Mouse (Mus musculus) limb, embryonic 12.5 days (tissue): ENCODE measurements at regions not wholly inside any gene's neighbourhood (a gene's known extent, or its start where the extent isn't known, plus 50 kb on each side); places are given as distances from the start of the nearest gene placed in this dataset.
"Not testable (repeated sequence)": the region's sequence is repeated elsewhere in the genome, so short reads cannot be mapped to it uniquely, and the experiment has no call there.

ENCODE experiments used
- ATAC-seq: fragments of 200-750 bp; cut with Nextera tagmentation; 2 replicates; pipeline ENCODE4 v1.8.0; 2017; ENCODE audit warnings: low read depth, moderate TSS enrichment; ENCODE audit not compliant: insufficient number of reproducible peaks, insufficient read depth, low FRiP score, low TSS enrichment
- H3K27ac ChIP-seq: fragments of 300-500 bp; sonication (generic); 2 replicates; pipeline ENCODE4 v1.5.1; 2016; ENCODE audit warnings: mild to moderate bottlenecking, moderate library complexity
- H3K27me3 ChIP-seq: fragments of 300-500 bp; sonication (generic); 2 replicates; pipeline ENCODE4 v1.6.1; 2016; ENCODE audit warnings: mild to moderate bottlenecking, moderate library complexity
- H3K36me3 ChIP-seq: fragments of 300-500 bp; sonication (generic); 2 replicates; pipeline ENCODE4 v1.6.1; 2016; ENCODE audit warnings: mild to moderate bottlenecking, moderate library complexity
- H3K4me1 ChIP-seq: fragments of 300-500 bp; sonication (generic); replicated peaks from 2 replicates; pipeline ENCODE4 v1.6.1; 2016
- H3K4me2 ChIP-seq: fragments of 300-500 bp; sonication (generic); 2 replicates; pipeline ENCODE4 v1.6.1; 2016; ENCODE audit warnings: mild to moderate bottlenecking, moderate library complexity
- H3K4me3 ChIP-seq: fragments of 300-500 bp; sonication (generic); replicated peaks from 2 replicates; pipeline ENCODE4 v1.5.1; 2016; ENCODE audit warnings: mild to moderate bottlenecking
- H3K9ac ChIP-seq: fragments of 300-500 bp; sonication (generic); replicated peaks from 2 replicates; pipeline ENCODE4 v1.6.1; 2016; ENCODE audit warnings: mild to moderate bottlenecking, moderate library complexity
- H3K9me3 ChIP-seq: fragments of 300-500 bp; sonication (generic); 2 replicates; pipeline ENCODE4 v1.6.1; 2016; ENCODE audit warnings: mild to moderate bottlenecking, moderate library complexity
- WGBS: fragments of 180-500 bp; shearing (Covaris S2); methylation state at CpG from one replicate; pipeline ENCODE4 v1.1.7; 2016; 5-methylcytosine and 5-hydroxymethylcytosine counted together

DNA sequence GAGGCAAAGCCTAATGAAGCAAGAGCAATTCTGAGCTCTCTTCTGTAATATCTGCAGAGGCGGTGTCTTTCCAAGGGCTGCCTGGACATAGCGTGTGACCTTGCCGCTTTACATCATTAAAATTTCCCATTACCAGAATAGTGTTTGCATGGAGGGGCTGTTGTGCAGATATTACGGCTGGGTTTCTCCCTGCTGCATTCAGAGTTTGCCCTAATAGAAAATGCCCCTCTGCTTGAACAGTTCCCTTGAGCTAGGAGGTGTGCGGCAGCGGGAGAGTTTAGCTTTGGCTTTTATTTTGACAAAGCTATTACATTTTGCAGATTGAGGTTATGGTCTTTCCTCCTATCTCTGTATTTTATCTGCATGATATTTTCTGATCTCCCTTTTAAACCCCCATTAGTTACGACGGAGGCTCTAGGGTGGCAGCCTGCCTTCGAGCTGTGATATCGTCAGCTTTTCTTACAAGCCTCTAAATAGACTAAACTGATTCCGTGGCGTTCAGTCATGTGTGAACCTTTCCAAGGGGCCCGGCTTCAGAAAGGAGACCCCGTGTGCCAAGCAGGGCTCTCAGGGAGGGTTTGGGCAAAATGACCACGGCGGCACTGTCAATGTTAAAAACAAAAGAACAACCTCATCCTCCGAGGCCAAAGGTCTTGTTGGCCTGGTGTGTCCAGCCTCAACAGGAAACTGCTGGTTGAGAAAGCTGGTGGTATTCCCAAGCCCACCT, 182.2 kb upstream of the Pmfbp1 start:
- Histone ChIP-seq H3K4me2 (peak overlapping the region; percentile 28; the same call in 1 of the 2 replicates), H3K9me3 (0 out of 2 replicates have a peak, but pooled peaks cover 3% of the 10 kb centered on the region), H3K27me3 (no peaks in the 10 kb centered on the region), H3K9ac (no peak overlapping the region), H3K4me3 (no peak overlapping the region), H3K4me1 (peaks cover 38% of the 10 kb centered on the region), H3K27ac (no peak overlapping the region), H3K36me3 (no peaks in the 10 kb centered on the region)
- no peak for ATAC-seq
- WGBS: 43% methylated on average over 17 of the region's 17 CpGs

DNA sequence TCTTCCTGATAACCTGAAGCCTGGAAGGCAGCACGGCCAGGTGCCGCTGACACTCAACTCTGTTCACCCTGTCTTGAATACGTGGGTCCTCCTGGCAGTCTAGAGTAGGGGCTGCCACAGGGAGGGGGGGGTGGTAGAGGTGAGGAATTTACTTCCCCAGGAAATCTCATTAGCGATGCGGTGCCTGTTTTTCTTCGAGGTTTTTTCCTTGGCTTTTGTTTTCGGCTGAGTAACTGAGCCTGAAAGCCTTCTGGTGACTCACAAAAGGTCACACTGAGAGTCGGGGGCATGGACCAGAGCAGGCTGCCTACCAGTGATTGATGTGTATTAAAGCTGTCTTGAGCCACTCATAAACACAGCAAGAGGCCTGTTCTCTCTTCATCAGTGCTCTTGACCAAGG, 181.1 kb upstream of the Pmfbp1 start:
- no peak overlapping the region for H3K4me3 ChIP-seq
- 0 out of 2 replicates have a peak overlapping the region, but pooled peaks have one; percentile 19 for H3K4me2 ChIP-seq
- H3K9me3 ChIP-seq: 0 out of 2 replicates have a peak, but pooled peaks cover 3% of the 10 kb centered on the region
- 8% methylated on average over 8 of the region's 8 CpGs for WGBS
- no peak overlapping the region for H3K9ac ChIP-seq
- no peak overlapping the region for H3K27ac ChIP-seq
- peaks cover 38% of the 10 kb centered on the region for H3K4me1 ChIP-seq
- no peaks in the 10 kb centered on the region for H3K36me3 ChIP-seq
- no peaks in the 10 kb centered on the region for H3K27me3 ChIP-seq
- ATAC-seq: no peak

DNA sequence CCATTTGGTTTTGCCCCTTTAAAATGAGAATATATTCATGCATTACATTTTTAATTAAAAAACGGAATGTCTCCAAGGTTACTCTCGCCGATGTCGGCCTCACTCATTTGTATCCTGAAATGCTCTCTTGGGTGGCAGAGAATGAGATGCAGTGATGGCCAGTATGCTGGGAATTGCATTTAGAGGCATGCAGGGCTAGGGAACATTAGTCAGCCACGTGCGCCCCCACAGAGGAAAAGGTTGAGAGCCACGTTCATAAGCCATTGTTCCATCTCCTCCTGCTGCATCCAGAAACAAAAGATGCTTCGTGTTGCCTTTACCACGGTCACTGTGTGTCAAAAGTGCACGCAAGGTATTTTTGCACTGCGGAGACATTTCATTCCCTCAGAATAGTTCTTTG, 172.9 kb upstream of the Pmfbp1 start:
- H3K27ac ChIP-seq: no peak overlapping the region
- WGBS: 87% methylated on average over 11 of the region's 11 CpGs
- no peaks in the 10 kb centered on the region for H3K4me1 ChIP-seq
- no peak overlapping the region for H3K4me3 ChIP-seq
- no peaks in the 10 kb centered on the region for H3K9me3 ChIP-seq
- H3K9ac ChIP-seq: no peak overlapping the region
- 0 out of 2 replicates have a peak, but pooled peaks cover 7% of the 10 kb centered on the region for H3K27me3 ChIP-seq
- no peak for ATAC-seq
- H3K36me3 ChIP-seq: no peaks in the 10 kb centered on the region
- no peak overlapping the region for H3K4me2 ChIP-seq

DNA sequence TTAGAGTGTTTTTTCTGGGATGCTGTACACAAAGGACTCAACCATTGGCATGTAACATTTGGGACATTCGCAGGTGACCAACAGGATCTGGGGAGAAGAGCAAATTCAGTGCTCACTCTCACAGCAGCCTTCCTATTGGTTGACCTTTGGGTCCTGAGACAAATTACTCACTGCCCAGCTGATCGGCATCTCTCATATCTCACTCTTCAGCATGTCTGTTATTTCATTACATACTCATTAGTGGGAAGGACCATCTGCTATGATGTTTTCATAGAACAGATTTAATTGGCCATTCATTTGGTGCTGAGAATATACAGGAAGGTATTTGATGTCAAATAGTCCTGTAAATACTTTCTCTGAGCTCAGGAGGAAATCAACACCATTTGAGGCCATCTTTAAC, 170.5 kb upstream of the Pmfbp1 start:
- Histone ChIP-seq H3K4me1 (no peaks in the 10 kb centered on the region), H3K4me2 (no peak overlapping the region), H3K27ac (no peak overlapping the region), H3K27me3 (0 out of 2 replicates have a peak, but pooled peaks cover 7% of the 10 kb centered on the region), H3K9ac (no peak overlapping the region), H3K4me3 (no peak overlapping the region), H3K36me3 (no peaks in the 10 kb centered on the region), H3K9me3 (no peaks in the 10 kb centered on the region)
- 90% methylated on average over 2 of the region's 2 CpGs for WGBS
- ATAC-seq: no peak

DNA sequence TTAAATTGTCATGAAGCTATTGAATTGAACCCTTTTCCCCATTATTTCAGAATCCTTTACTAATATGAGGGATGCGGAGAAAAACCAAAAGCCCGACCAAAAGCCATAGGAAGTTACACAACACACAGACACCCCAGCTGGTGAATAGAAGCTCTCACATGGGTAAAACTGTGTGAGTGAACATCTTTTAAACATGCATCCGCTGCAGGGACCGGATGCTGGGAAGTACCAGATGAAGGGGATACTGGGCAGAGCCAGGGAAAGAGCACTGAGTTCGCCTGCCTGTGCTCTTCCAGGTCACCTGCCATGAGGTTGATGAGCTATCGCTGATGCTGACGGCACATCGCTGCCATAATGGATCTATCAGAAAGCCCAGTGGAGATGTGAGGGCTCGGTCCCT, 169.6 kb upstream of the Pmfbp1 start:
- H3K9me3 ChIP-seq: no peaks in the 10 kb centered on the region
- 87% methylated on average over 9 of the region's 9 CpGs for WGBS
- H3K4me2 ChIP-seq: no peak overlapping the region
- H3K27me3 ChIP-seq: 0 out of 2 replicates have a peak, but pooled peaks cover 7% of the 10 kb centered on the region
- H3K36me3 ChIP-seq: no peaks in the 10 kb centered on the region
- no peak for ATAC-seq
- H3K4me1 ChIP-seq: no peaks in the 10 kb centered on the region
- H3K9ac ChIP-seq: no peak overlapping the region
- H3K27ac ChIP-seq: no peak overlapping the region
- H3K4me3 ChIP-seq: no peak overlapping the region

DNA sequence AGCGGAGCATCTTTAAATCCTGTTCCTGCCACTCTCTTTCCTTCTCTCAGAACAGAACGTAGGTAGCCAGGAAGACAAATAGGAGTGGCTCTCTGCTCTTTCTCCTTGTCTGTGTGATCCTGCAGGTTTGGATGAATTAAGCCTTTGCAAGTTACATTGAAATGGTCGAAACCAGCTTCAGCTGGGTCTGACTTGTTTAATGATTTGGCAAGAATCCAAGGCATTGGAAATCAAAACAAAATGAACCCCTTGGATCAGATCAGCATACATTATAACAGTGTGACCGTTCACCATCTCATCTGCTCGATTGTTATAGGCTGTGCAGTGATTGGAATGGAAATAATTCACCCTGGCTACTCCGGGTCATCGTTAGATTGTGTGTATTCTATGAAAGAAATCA, 157.6 kb upstream of the Pmfbp1 start:
- Histone ChIP-seq H3K27me3 (no peaks in the 10 kb centered on the region), H3K27ac (no peak overlapping the region), H3K9ac (no peak overlapping the region), H3K9me3 (no peaks in the 10 kb centered on the region), H3K4me3 (no peak overlapping the region), H3K4me2 (no peak overlapping the region), H3K4me1 (peaks cover 8% of the 10 kb centered on the region), H3K36me3 (no peaks in the 10 kb centered on the region)
- 70% methylated on average over 7 of the region's 7 CpGs for WGBS
- ATAC-seq: no peak

DNA sequence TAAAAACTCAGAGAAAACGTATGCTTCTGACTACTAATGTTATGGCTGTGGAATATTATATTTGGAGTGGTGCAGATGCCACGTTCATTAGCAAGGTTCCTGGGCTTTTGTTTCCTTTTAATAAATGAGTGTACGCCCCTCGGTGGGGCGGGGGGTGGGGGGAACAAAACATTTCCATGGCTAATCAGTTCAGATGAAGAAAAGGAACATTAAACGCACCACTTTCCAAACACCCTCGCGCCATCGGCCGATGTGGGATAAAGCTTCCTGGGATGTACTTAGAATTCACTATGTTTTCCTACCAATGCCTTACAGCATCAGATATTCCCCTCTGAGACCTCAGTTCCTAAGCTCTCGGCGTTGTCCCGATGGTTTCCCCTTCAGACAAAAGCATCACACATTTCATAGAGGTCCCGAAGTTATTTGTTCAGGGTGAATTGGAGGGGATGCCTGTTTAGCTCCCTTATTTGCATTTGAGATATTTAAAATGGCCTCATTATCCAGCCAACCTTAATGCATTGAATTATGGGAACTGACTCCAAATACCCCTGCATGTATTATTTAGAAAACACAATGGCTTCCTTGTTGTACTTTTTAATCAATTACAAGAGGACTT, 155.5 kb upstream of the Pmfbp1 start:
- no peaks in the 10 kb centered on the region for H3K27me3 ChIP-seq
- no peak overlapping the region for H3K9ac ChIP-seq
- no peaks in the 10 kb centered on the region for H3K36me3 ChIP-seq
- H3K9me3 ChIP-seq: no peaks in the 10 kb centered on the region
- WGBS: 87% methylated on average over 14 of the region's 14 CpGs
- peaks cover 8% of the 10 kb centered on the region for H3K4me1 ChIP-seq
- no peak overlapping the region for H3K4me3 ChIP-seq
- H3K27ac ChIP-seq: no peak overlapping the region
- ATAC-seq: no peak
- H3K4me2 ChIP-seq: no peak overlapping the region

DNA sequence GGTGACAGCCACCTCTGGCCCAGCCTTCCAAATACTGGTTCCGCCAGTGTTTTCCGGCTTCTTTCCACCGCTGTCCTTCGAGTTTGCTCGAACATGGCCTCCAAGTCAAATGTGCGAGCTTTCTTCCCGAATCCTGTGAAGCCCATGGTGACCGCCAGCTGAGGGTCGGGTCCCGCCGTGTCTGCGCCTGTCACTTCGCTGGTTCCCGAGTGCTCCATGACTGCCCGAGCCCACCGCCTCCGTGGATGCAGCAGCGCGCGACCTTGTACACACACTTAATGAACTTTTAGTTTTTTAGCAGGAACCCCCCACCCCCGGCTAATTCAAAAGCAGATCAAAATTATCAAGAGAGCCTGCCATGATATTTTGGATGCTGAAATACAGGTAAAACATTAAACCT, 153.2 kb upstream of the Pmfbp1 start:
- H3K9ac ChIP-seq, H3K4me2 ChIP-seq: not testable (repeated sequence)
- WGBS: 94% methylated on average over 21 of the region's 21 CpGs

DNA sequence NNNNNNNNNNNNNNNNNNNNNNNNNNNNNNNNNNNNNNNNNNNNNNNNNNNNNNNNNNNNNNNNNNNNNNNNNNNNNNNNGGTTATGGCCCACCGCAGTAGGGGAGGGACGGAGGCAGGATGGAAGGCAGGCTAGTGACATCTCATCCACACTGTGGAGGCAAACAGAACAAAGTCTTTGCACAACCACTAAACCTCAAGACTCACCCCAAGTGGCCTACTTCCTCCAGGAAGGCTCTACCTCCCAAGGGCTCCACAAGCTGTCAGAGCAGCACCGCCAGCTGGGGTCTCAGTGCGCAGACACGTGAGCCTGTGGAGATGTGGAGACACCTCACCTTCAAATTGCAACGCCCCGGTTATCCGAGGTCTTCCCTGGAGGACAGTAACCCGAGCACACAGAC, 138.7 kb upstream of the Pmfbp1 start:
- WGBS: 94% methylated on average over 9 of the region's 9 CpGs
- no peak for ATAC-seq

More for the DNA sequence above, 153.2 kb upstream of the Pmfbp1 start:
- ATAC-seq, H3K36me3 ChIP-seq, H3K9me3 ChIP-seq, H3K27me3 ChIP-seq, H3K27ac ChIP-seq, H3K4me1 ChIP-seq, H3K4me3 ChIP-seq: not testable (repeated sequence)

DNA sequence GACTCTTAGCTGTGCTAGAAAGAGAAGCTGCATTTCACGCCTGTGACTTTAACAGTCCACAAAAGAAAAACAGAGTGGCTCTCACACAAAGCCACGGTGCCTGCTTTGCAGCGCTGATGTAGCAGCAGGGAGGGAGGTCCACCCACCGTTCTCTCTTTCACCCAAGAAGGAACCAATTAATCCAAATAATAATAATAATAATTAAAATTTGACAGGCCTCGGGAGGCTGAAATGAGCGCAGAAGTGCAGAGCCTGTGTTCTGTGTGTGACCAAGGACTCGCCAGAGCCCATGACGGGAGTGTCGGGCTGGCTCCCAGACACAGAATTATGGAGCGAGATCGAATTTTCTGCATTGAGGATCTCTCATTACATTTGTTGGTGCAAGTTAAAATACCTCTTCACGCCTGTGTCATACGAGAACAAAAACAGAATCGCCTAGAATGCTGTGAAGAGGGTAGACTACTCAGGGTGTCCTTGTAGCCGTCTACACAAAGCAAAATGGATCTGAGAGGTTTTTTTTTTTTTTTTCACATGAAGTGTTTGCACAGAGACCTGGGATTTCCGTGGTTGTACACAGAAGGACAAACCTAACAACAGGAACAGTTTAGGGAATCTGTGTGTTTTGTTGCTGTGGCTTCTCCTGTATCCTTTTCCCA, 134.3 kb upstream of the Pmfbp1 start:
- Histone ChIP-seq H3K4me1 (peaks cover 20% of the 10 kb centered on the region), H3K4me2 (peak overlapping the region; percentile 67), H3K4me3 (0 out of 2 replicates have a peak overlapping the region, but pooled peaks have one; percentile 12), H3K27ac (peak overlapping the region; percentile 18), H3K27me3 (peaks cover 8% of the 10 kb centered on the region), H3K36me3 (no peaks in the 10 kb centered on the region), H3K9me3 (no peaks in the 10 kb centered on the region), H3K9ac (no peak overlapping the region)
- WGBS: 38% methylated on average over 16 of the region's 16 CpGs
- ATAC-seq: peak; percentile 42; the same call in 1 of the 2 replicates

More for the DNA sequence above, 138.7 kb upstream of the Pmfbp1 start:
- H3K27ac ChIP-seq: no peak overlapping the region
- no peaks in the 10 kb centered on the region for H3K9me3 ChIP-seq
- no peak overlapping the region for H3K4me3 ChIP-seq
- H3K27me3 ChIP-seq: peaks cover 4% of the 10 kb centered on the region; the same call in 1 of the 2 replicates
- H3K4me1 ChIP-seq: peaks cover 19% of the 10 kb centered on the region
- no peak overlapping the region for H3K4me2 ChIP-seq
- no peak overlapping the region for H3K9ac ChIP-seq
- H3K36me3 ChIP-seq: no peaks in the 10 kb centered on the region

DNA sequence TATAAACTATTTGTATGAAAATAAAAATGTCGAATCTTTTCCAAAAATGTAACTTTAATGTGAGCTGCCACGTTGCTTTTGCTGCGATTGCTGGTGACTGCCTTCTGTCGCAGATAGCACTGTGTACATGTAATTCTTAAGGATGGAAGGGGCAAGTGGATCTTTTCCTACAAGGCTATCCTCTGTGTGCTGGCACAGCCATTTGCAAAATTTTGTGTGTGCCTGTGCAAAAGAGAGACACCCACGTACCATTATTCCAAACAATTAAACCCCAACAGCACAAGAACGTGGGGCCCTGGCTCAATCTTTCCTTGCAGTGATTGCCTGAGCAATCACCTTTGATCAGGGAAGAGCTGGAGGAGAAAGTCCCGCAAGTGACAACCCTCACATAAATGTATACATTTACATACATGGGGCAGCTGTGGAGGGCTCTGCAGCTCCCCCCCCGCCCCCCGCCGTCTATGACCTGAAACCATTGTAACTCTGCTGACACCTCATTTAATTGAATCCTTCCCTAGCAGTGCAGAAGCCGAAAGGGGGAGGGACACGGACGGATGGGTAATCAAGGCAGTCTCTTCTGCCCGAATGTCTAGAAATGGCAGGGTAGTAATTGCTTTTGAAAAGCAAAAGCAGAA, 133.6 kb upstream of the Pmfbp1 start:
- Histone ChIP-seq H3K27ac (no peak overlapping the region; the same call in 1 of the 2 replicates), H3K4me1 (peaks cover 20% of the 10 kb centered on the region), H3K4me2 (peak overlapping the region; percentile 67), H3K36me3 (no peaks in the 10 kb centered on the region), H3K27me3 (peaks cover 8% of the 10 kb centered on the region), H3K9me3 (no peaks in the 10 kb centered on the region), H3K4me3 (peak overlapping the region; percentile 14), H3K9ac (no peak overlapping the region; the same call in 1 of the 2 replicates)
- no peak for ATAC-seq
- 19% methylated on average over 14 of the region's 14 CpGs for WGBS
